Mouse (Mus musculus) heart, embryonic 14.5 days (tissue): ENCODE measurements around the gene Asf1b. TPM values are rescaled to one million over a fixed set of nuclear protein-coding genes. Genes with fewer than 3 reads are reported as not detected.
A peak's percentile ranks its signal among the peaks of the same experiment; 100 is the strongest.

Source experiments
- ATAC-seq: fragments of 200-750 bp; cut with Nextera tagmentation; 2 replicates; pipeline ENCODE4 v1.8.0; 2017; ENCODE audit warnings: low read depth, moderate TSS enrichment; ENCODE audit not compliant: insufficient number of reproducible peaks, insufficient read depth, low FRiP score
- H3K27ac ChIP-seq, 2 experiments: fragments of 200-500 bp in 1 of 2; fragments of 300-500 bp in 1 of 2; sonication (generic) in 1 of 2; replicated peaks in 1 of 2; 2 replicates each; pipeline ENCODE4 v1.5.1; 2012 to 2014; ENCODE audit warnings: low read depth in 2 of 2, low read length in 2 of 2, control low read depth in 1 of 2, mild to moderate bottlenecking in 1 of 2, mixed read lengths in 1 of 2; ENCODE audit not compliant: control insufficient read depth in 1 of 2, insufficient read depth in 1 of 2
- H3K27me3 ChIP-seq: fragments of 300-500 bp; sonication (generic); 2 replicates; pipeline ENCODE4 v1.6.1; 2014; ENCODE audit warnings: mild to moderate bottlenecking, low read length, control low read depth; ENCODE audit not compliant: control insufficient read depth, insufficient read depth
- H3K36me3 ChIP-seq: fragments of 300-500 bp; sonication (generic); 2 replicates; pipeline ENCODE4 v1.6.1; 2014; ENCODE audit warnings: mild to moderate bottlenecking, control low read depth, low read length, mixed read lengths; ENCODE audit not compliant: control insufficient read depth, insufficient read depth
- H3K4me1 ChIP-seq, 2 experiments: fragments of 200-500 bp in 1 of 2; fragments of 300-500 bp in 1 of 2; sonication (generic) in 1 of 2; 2 replicates each; pipeline ENCODE4 v1.6.1; 2012 to 2014; ENCODE audit warnings: low read length in 2 of 2, control low read depth in 1 of 2, mixed read lengths in 1 of 2; ENCODE audit not compliant: control insufficient read depth in 2 of 2, insufficient read depth in 2 of 2
- H3K4me2 ChIP-seq: fragments of 300-500 bp; sonication (generic); 2 replicates; pipeline ENCODE4 v1.6.1; 2014; ENCODE audit warnings: mild to moderate bottlenecking, low read length
- H3K4me3 ChIP-seq, 2 experiments: fragments of 200-500 bp in 1 of 2; fragments of 300-500 bp in 1 of 2; sonication (generic) in 1 of 2; 2 replicates each; pipeline ENCODE4 v1.5.1; 2012 to 2014; ENCODE audit warnings: low read length in 2 of 2, mild to moderate bottlenecking in 2 of 2, control low read depth in 1 of 2, low read depth in 1 of 2, moderate library complexity in 1 of 2; ENCODE audit not compliant: control insufficient read depth in 1 of 2, insufficient read depth in 1 of 2
- H3K9ac ChIP-seq: fragments of 300-500 bp; sonication (generic); 2 replicates; pipeline ENCODE4 v1.6.1; 2014; ENCODE audit warnings: mild to moderate bottlenecking, low read length
- H3K9me3 ChIP-seq: fragments of 300-500 bp; sonication (generic); 2 replicates; pipeline ENCODE4 v1.6.1; 2016; ENCODE audit warnings: low read length, control low read depth; ENCODE audit not compliant: control insufficient read depth
- WGBS: fragments of 180-500 bp; shearing (Covaris S2); extraction: QIAGEN DNeasy Blood & Tissue Kit; methylation state at CpG from one replicate; pipeline ENCODE4 v1.1.7; 2014; 5-methylcytosine and 5-hydroxymethylcytosine counted together
- polyA plus RNA-seq: library from polyadenylated mRNA; unstranded; fragments of >200 nt; fragmentation: Nextera tagmentation; extraction: Ambion mirVana; gene quantifications from 2 replicates; pipeline ENCODE4 v1.2.1, GENCODE M21; 2014

Asf1b gene
- polyA plus RNA-seq, 1 experiment from 2014 or later = 57.2 TPM

GRCm38 (mm10) chr8:83964015-83964765, 8.9 kb downstream of the Asf1b start:
- no peak for ATAC-seq

GRCm38 (mm10) chr8:83967701-83968100, 12.4 kb downstream of the Asf1b start:
- peaks cover 9 to 24% of the 10 kb centered on the region in 2 experiments for H3K4me1 ChIP-seq
- no peaks in the 10 kb centered on the region for H3K27me3 ChIP-seq
- H3K4me2 ChIP-seq = no peak overlapping the region
- no peak overlapping the region for H3K9ac ChIP-seq
- 93% methylated on average over 7 of the region's 7 CpGs for WGBS
- no peak overlapping the region for H3K27ac ChIP-seq
- peaks cover 45% of the 10 kb centered on the region for H3K36me3 ChIP-seq
- H3K9me3 ChIP-seq = no peaks in the 10 kb centered on the region
- no peak for ATAC-seq
- H3K4me3 ChIP-seq = no peak overlapping the region

More at GRCm38 (mm10) chr8:83964015-83964765, 8.9 kb downstream of the Asf1b start:
- 67% methylated on average over 5 of the region's 5 CpGs for WGBS
- Histone ChIP-seq H3K27ac (peak overlapping the region; percentile 8 to 59; a peak in 3 of 4 replicates), H3K36me3 (peaks cover 38% of the 10 kb centered on the region), H3K9ac (no peak overlapping the region; the same call in 1 of the 2 replicates), H3K4me3 (no peak overlapping the region), H3K4me2 (no peak overlapping the region), H3K4me1 (peaks cover 5 to 17% of the 10 kb centered on the region in 2 experiments), H3K27me3 (no peaks in the 10 kb centered on the region), H3K9me3 (no peaks in the 10 kb centered on the region)

GRCm38 (mm10) chr8:83971121-83971520, 15.8 kb downstream of the Asf1b start:
- no peak overlapping the region for H3K27ac ChIP-seq
- no peak for ATAC-seq
- H3K4me1 ChIP-seq = peaks cover 10 to 26% of the 10 kb centered on the region in 2 experiments
- H3K36me3 ChIP-seq = peaks cover 35% of the 10 kb centered on the region
- no peak overlapping the region for H3K4me3 ChIP-seq
- H3K9ac ChIP-seq = no peak overlapping the region
- H3K4me2 ChIP-seq = no peak overlapping the region
- no peaks in the 10 kb centered on the region for H3K27me3 ChIP-seq
- 87% methylated on average over 4 of the region's 4 CpGs for WGBS
- H3K9me3 ChIP-seq = no peaks in the 10 kb centered on the region

- Histone ChIP-seq H3K9me3 (no peaks in the 10 kb centered on the region), H3K9ac (peak overlapping the region; percentile 87), H3K27ac (peak overlapping the region; percentile 47 to 77; a peak in 2 of 4 replicates), H3K4me3 (peak overlapping the region; percentile 84 to 96), H3K36me3 (peaks cover 32% of the 10 kb centered on the region), H3K4me2 (peak overlapping the region; percentile 86), H3K27me3 (no peaks in the 10 kb centered on the region), H3K4me1 (peaks cover 10 to 32% of the 10 kb centered on the region in 2 experiments)
- ATAC-seq = no peak
- WGBS = 75% methylated on average over 6 of the region's 6 CpGs
Measured at GRCm38 (mm10) chr8:83971661-83972060, 16.4 kb downstream of the Asf1b start.

GRCm38 (mm10) chr8:83972150-83973120, 17.1 kb downstream of the Asf1b start, which contains the start of gene Prkaca:
TSS of gene Prkaca (plus strand) at chr8:83972993.
- under 1% methylated on average over 84 of the region's 94 CpGs for WGBS
- peak within 1 kb of the TSS; percentile 96 for H3K9ac ChIP-seq
- H3K27ac ChIP-seq = peak within 1 kb of the TSS; percentile 49 to 82
- no peaks in the 10 kb centered on the region for H3K9me3 ChIP-seq
- H3K4me2 ChIP-seq = peak within 1 kb of the TSS; percentile 86
- no peaks in the 10 kb centered on the region for H3K27me3 ChIP-seq
- peak; percentile 99 for ATAC-seq
- H3K4me1 ChIP-seq = peaks cover 18 to 40% of the 10 kb centered on the region in 2 experiments
- H3K4me3 ChIP-seq = peak within 1 kb of the TSS; percentile 84 to 96
- H3K36me3 ChIP-seq = peaks cover 25% of the 10 kb centered on the region

- peak overlapping the region; percentile 96 for H3K9ac ChIP-seq
- H3K9me3 ChIP-seq = no peaks in the 10 kb centered on the region
- H3K27me3 ChIP-seq = no peaks in the 10 kb centered on the region
- H3K4me2 ChIP-seq = peak overlapping the region; percentile 84
- peaks cover 18% of the 10 kb centered on the region for H3K36me3 ChIP-seq
- peak overlapping the region; percentile 49 to 82 for H3K27ac ChIP-seq
- peak; percentile 4; the same call in 1 of the 2 replicates for ATAC-seq
- peaks cover 27 to 49% of the 10 kb centered on the region in 2 experiments for H3K4me1 ChIP-seq
- peak overlapping the region; percentile 84 to 96 for H3K4me3 ChIP-seq
- 1% methylated on average over 37 of the region's 37 CpGs for WGBS
Measured at GRCm38 (mm10) chr8:83973161-83974031, 18.1 kb downstream of the Asf1b start.
